Mouse (Mus musculus): ENCODE data around the gene Gm29110.
"Not testable (repeated sequence)": the region's sequence is repeated elsewhere in the genome, so short reads cannot be mapped to it uniquely, and the experiment has no call there.

The Gm29110 gene

GRCm38 (mm10) chrY:74470231-74470630, at the start of gene Gm29110:
Gene Gm29110, plus strand, starts transcription at chrY:74470531.
- DNase-seq (ENCODE audit: inconsistent ontology term): not testable (repeated sequence)
